Mouse (Mus musculus): ENCODE results near the gene Utp4.

The Utp4 gene

GRCm38 (mm10) chr8:106936478-106937051, 43.1 kb downstream of the Utp4 start:
- DNase-seq (ENCODE audit: low read depth, low spot score): peak; percentile 29

- DNase-seq (ENCODE audit: low read depth, low spot score): no peak
Observed at GRCm38 (mm10) chr8:106937081-106937800, 43.8 kb downstream of the Utp4 start.

GRCm38 (mm10) chr8:106941806-106942205, 48.4 kb downstream of the Utp4 start:
- DNase-seq (ENCODE audit: low read depth, low spot score): no peak

- DNase-seq (ENCODE audit: low read depth, low spot score): no peak
Observed at GRCm38 (mm10) chr8:106943874-106944418, 50.5 kb downstream of the Utp4 start.

GRCm38 (mm10) chr8:106944756-106945155, 51.3 kb downstream of the Utp4 start:
- DNase-seq (ENCODE audit: low read depth, low spot score): no peak

- DNase-seq (ENCODE audit: low read depth, low spot score): no peak
Observed at GRCm38 (mm10) chr8:106948678-106949243, 55.3 kb downstream of the Utp4 start.

GRCm38 (mm10) chr8:106951707-106952106, 58.3 kb downstream of the Utp4 start:
- no peak for DNase-seq (ENCODE audit: low read depth, low spot score)

GRCm38 (mm10) chr8:106953571-106953970, 60.1 kb downstream of the Utp4 start:
- no peak for DNase-seq (ENCODE audit: low read depth, low spot score)

GRCm38 (mm10) chr8:106957086-106957485, 63.6 kb downstream of the Utp4 start:
- no peak for DNase-seq (ENCODE audit: low read depth, low spot score)

GRCm38 (mm10) chr8:106958212-106958611, 64.8 kb downstream of the Utp4 start:
- no peak for DNase-seq (ENCODE audit: low read depth, low spot score)

GRCm38 (mm10) chr8:106959626-106960025, 66.2 kb downstream of the Utp4 start:
- no peak for DNase-seq (ENCODE audit: low read depth, low spot score)

- DNase-seq (ENCODE audit: low read depth, low spot score): no peak
Observed at GRCm38 (mm10) chr8:106962322-106962721, 68.9 kb downstream of the Utp4 start.

GRCm38 (mm10) chr8:106963365-106963764, 69.9 kb downstream of the Utp4 start:
- no peak for DNase-seq (ENCODE audit: low read depth, low spot score)

GRCm38 (mm10) chr8:106964573-106964972, 71.1 kb downstream of the Utp4 start:
- DNase-seq (ENCODE audit: low read depth, low spot score): no peak

GRCm38 (mm10) chr8:106969964-106970363, 76.5 kb downstream of the Utp4 start:
- no peak for DNase-seq (ENCODE audit: low read depth, low spot score)

GRCm38 (mm10) chr8:106971916-106972315, 78.5 kb downstream of the Utp4 start:
- no peak for DNase-seq (ENCODE audit: low read depth, low spot score)

All from forelimb bud, embryonic 11.5 days (tissue).